ENCODE assay signal across 8 mouse cellular contexts in genomic region chrX:101639741-101640166, GRCm38 (mm10). TPM values are rescaled to one million over a fixed set of nuclear protein-coding genes. Genes with fewer than 3 reads are reported as not detected.
DNase-seq lines count a peak whose midpoint lies in the region; ATAC-seq and TF ChIP-seq lines count a peak whose summit lies in the region.

TSS of gene Ogt (plus strand) at chrX:101640060.

- H3K36me3 ChIP-seq in hindbrain, embryonic 13.5 days, result no peaks in the 10 kb centered on the region

- H3K27ac ChIP-seq in hindbrain, embryonic 13.5 days, result peak within 1 kb of the TSS; percentile 91

- no peak for TF ChIP-seq CTCF in Patski (IDR thresholded peaks at IDR 0.05)

- DNase-seq in Patski (ENCODE audit: low read depth, low spot score), result peak; percentile 73
- DNase-seq in cerebellum, postnatal 14 days, result peak; percentile 91 to 92
- peak; percentile 83 to 86 for DNase-seq in frontal cortex, postnatal 14 days (ENCODE audit: low spot score in 2 of 2)
- DNase-seq in layer of hippocampus, postnatal 25 days (ENCODE audit: extremely low spot score in 1 of 2, low spot score in 1 of 2), result peak; percentile 55 to 80
- peak; percentile 94 for DNase-seq in lung, postnatal 25 days (ENCODE audit: low spot score)
- DNase-seq in retina, embryonic 14.5 days (ENCODE audit: low spot score), result peak; percentile 94
- peak; percentile 85 for DNase-seq in thymus, postnatal 4 days

- H3K27me3 ChIP-seq in Patski, result peaks cover 37% of the 10 kb centered on the region
- peaks cover 9% of the 10 kb centered on the region; the same call in 1 of the 2 replicates for H3K27me3 ChIP-seq in hindbrain, embryonic 13.5 days

- peak within 1 kb of the TSS; percentile 86 for H3K9ac ChIP-seq in hindbrain, embryonic 13.5 days

- peak within 1 kb of the TSS; percentile 65 for H3K4me2 ChIP-seq in hindbrain, embryonic 13.5 days

- H3K4me1 ChIP-seq in hindbrain, embryonic 13.5 days (replicated peaks), result peaks cover 10% of the 10 kb centered on the region

- WGBS in hindbrain, embryonic 13.5 days, result 14% methylated on average over 24 of the region's 24 CpGs

- ATAC-seq in Patski, result peak; percentile 65
- ATAC-seq in hindbrain, embryonic 13.5 days (ENCODE audit: low FRiP score), result peak; percentile 94

- peak within 1 kb of the TSS; percentile 66 for H3K4me3 ChIP-seq in hindbrain, embryonic 13.5 days

- POLR2A ChIA-PET in Patski (lab: Charles Lee), result no interaction called here

- CTCF ChIA-PET in Patski (lab: Charles Lee), result no interaction called here

- in situ Hi-C loops in Patski (cut with MboI; ENCODE audit: low pct_unique_long_range_greater_than_20kb), result no loop called here

- no peaks in the 10 kb centered on the region for H3K9me3 ChIP-seq in hindbrain, embryonic 13.5 days

RNA-seq across cellular contexts. Expression of gene Ogt, which starts in this region (rescaled TPM):
- 116 TPM for polyA plus RNA-seq in Patski (2021)
- polyA plus RNA-seq in hindbrain, embryonic 13.5 days (2015; fragmentation: Nextera tagmentation; extraction: Ambion mirVana), result 194 and 197 TPM in 2 replicates
- total RNA-seq in layer of hippocampus, postnatal 25 days (2021), result 100 to 1,000 TPM; 180 to 235 TPM

Comparison
In these comparisons a context has a peak if more than half of its experiments do, and no peak if none do; other contexts are left out.
1. Peak in every context shown above with its lines: DNase-seq, ATAC-seq, H3K4me3 ChIP-seq and H3K27ac ChIP-seq.